Mouse (Mus musculus): ENCODE data around the gene Tmem143. TPM values are rescaled to one million over a fixed set of nuclear protein-coding genes. Genes with fewer than 3 reads are reported as not detected.
"Not testable (repeated sequence)": the region's sequence is repeated elsewhere in the genome, so short reads cannot be mapped to it uniquely, and the experiment has no call there.

Gene Tmem143
- polyA plus RNA-seq, 1 experiment from 2014 or later, result 5.6 TPM

- Histone ChIP-seq H3K27ac (ENCODE audit: low read length) (no peak overlapping the region), H3K36me3 (ENCODE audit: control insufficient read depth, insufficient read depth, low read length) (no peaks in the 10 kb centered on the region), H3K4me1 (replicated peaks; ENCODE audit: control insufficient read depth, insufficient read depth, low read length) (no peaks in the 10 kb centered on the region), H3K27me3 (ENCODE audit: control insufficient read depth, insufficient read depth, low read depth, low read length) (peaks cover 8% of the 10 kb centered on the region), H3K4me3 (ENCODE audit: low read length) (no peak overlapping the region), H3K9me3 (ENCODE audit: control insufficient read depth, low read length) (peaks cover 5% of the 10 kb centered on the region; the same call in 1 of the 2 replicates), H3K9ac (ENCODE audit: low read length) (no peak overlapping the region), H3K4me2 (ENCODE audit: low read depth, low read length) (no peak overlapping the region)
- no peak for ATAC-seq (ENCODE audit: low read depth)
- 19% methylated on average over 20 of the region's 23 CpGs for WGBS
Measured at GRCm38 (mm10) chr7:45928626-45929295, 32.0 kb downstream of the Tmem143 start.

GRCm38 (mm10) chr7:45929688-45930087 is 32.9 kb downstream of the Tmem143 start:
- Histone ChIP-seq H3K4me3 (ENCODE audit: low read length) (no peak overlapping the region), H3K9ac (ENCODE audit: low read length) (no peak overlapping the region), H3K4me2 (ENCODE audit: low read depth, low read length) (no peak overlapping the region), H3K4me1 (replicated peaks; ENCODE audit: control insufficient read depth, insufficient read depth, low read length) (no peaks in the 10 kb centered on the region), H3K27me3 (ENCODE audit: control insufficient read depth, insufficient read depth, low read depth, low read length) (peaks cover 8% of the 10 kb centered on the region), H3K27ac (ENCODE audit: low read length) (no peak overlapping the region), H3K9me3 (ENCODE audit: control insufficient read depth, low read length) (peaks cover 5% of the 10 kb centered on the region; the same call in 1 of the 2 replicates), H3K36me3 (ENCODE audit: control insufficient read depth, insufficient read depth, low read length) (no peaks in the 10 kb centered on the region)
- WGBS, result 95% methylated on average over 1 of the region's 1 CpGs
- ATAC-seq (ENCODE audit: low read depth), result no peak

- not testable (repeated sequence) for H3K36me3 ChIP-seq (ENCODE audit: control insufficient read depth, insufficient read depth, low read length); H3K27me3 ChIP-seq (ENCODE audit: control insufficient read depth, insufficient read depth, low read depth, low read length); H3K9ac ChIP-seq (ENCODE audit: low read length); H3K4me2 ChIP-seq (ENCODE audit: low read depth, low read length); ATAC-seq (ENCODE audit: low read depth); H3K4me3 ChIP-seq (ENCODE audit: low read length); H3K27ac ChIP-seq (ENCODE audit: low read length); H3K4me1 ChIP-seq (replicated peaks; ENCODE audit: control insufficient read depth, insufficient read depth, low read length); H3K9me3 ChIP-seq (ENCODE audit: control insufficient read depth, low read length)
- WGBS, result 79% methylated on average over 12 of the region's 12 CpGs
Measured at GRCm38 (mm10) chr7:45933766-45934165, 37.0 kb downstream of the Tmem143 start.

- Histone ChIP-seq H3K36me3 (ENCODE audit: control insufficient read depth, insufficient read depth, low read length) (no peaks in the 10 kb centered on the region), H3K27me3 (ENCODE audit: control insufficient read depth, insufficient read depth, low read depth, low read length) (no peaks in the 10 kb centered on the region), H3K4me3 (ENCODE audit: low read length) (no peak overlapping the region), H3K9me3 (ENCODE audit: control insufficient read depth, low read length) (peaks cover 5% of the 10 kb centered on the region; the same call in 1 of the 2 replicates), H3K27ac (ENCODE audit: low read length) (no peak overlapping the region), H3K4me2 (ENCODE audit: low read depth, low read length) (no peak overlapping the region), H3K9ac (ENCODE audit: low read length) (no peak overlapping the region), H3K4me1 (replicated peaks; ENCODE audit: control insufficient read depth, insufficient read depth, low read length) (no peaks in the 10 kb centered on the region)
- 18% methylated on average over 7 of the region's 7 CpGs for WGBS
- ATAC-seq (ENCODE audit: low read depth), result peak; percentile 57; the same call in 1 of the 2 replicates
Measured at GRCm38 (mm10) chr7:45935114-45935513, 38.4 kb downstream of the Tmem143 start.

GRCm38 (mm10) chr7:45939836-45940235 is 43.1 kb downstream of the Tmem143 start:
- no peaks in the 10 kb centered on the region for H3K4me1 ChIP-seq (replicated peaks; ENCODE audit: control insufficient read depth, insufficient read depth, low read length)
- no peak for ATAC-seq (ENCODE audit: low read depth)
- no peak overlapping the region for H3K27ac ChIP-seq (ENCODE audit: low read length)
- H3K4me2 ChIP-seq (ENCODE audit: low read depth, low read length), result no peak overlapping the region
- H3K9me3 ChIP-seq (ENCODE audit: control insufficient read depth, low read length), result no peaks in the 10 kb centered on the region
- WGBS, result 27% methylated on average over 2 of the region's 2 CpGs
- no peak overlapping the region for H3K9ac ChIP-seq (ENCODE audit: low read length)
- H3K4me3 ChIP-seq (ENCODE audit: low read length), result no peak overlapping the region
- H3K27me3 ChIP-seq (ENCODE audit: control insufficient read depth, insufficient read depth, low read depth, low read length), result no peaks in the 10 kb centered on the region
- no peaks in the 10 kb centered on the region for H3K36me3 ChIP-seq (ENCODE audit: control insufficient read depth, insufficient read depth, low read length)

DNA sequence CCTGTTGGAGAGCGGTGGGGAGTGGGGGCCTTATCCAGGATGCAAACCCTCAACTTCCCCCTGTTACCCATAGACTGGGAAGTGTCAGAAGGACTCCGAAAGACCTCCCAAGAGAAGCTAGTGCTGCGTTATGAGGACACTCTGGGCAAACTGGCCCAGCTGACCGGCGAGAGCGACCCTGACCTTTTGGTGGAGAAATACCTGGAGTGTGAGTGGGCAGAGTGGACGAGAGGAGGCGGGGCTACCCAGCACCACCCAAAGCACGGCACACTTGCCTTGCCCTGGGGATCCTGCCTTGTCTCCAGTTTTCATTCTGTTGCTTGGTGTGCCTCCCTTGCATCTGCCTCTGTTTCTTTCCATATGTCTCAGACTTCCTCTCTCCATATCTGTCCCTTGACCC is 45.2 kb downstream of the Tmem143 start:
- no peaks in the 10 kb centered on the region for H3K4me1 ChIP-seq (replicated peaks; ENCODE audit: control insufficient read depth, insufficient read depth, low read length)
- no peak for ATAC-seq (ENCODE audit: low read depth)
- 72% methylated on average over 9 of the region's 9 CpGs for WGBS
- no peaks in the 10 kb centered on the region for H3K36me3 ChIP-seq (ENCODE audit: control insufficient read depth, insufficient read depth, low read length)
- no peak overlapping the region for H3K4me2 ChIP-seq (ENCODE audit: low read depth, low read length)
- H3K9ac ChIP-seq (ENCODE audit: low read length), result no peak overlapping the region
- no peak overlapping the region for H3K27ac ChIP-seq (ENCODE audit: low read length)
- no peaks in the 10 kb centered on the region for H3K27me3 ChIP-seq (ENCODE audit: control insufficient read depth, insufficient read depth, low read depth, low read length)
- H3K4me3 ChIP-seq (ENCODE audit: low read length), result no peak overlapping the region
- H3K9me3 ChIP-seq (ENCODE audit: control insufficient read depth, low read length), result no peaks in the 10 kb centered on the region

DNA sequence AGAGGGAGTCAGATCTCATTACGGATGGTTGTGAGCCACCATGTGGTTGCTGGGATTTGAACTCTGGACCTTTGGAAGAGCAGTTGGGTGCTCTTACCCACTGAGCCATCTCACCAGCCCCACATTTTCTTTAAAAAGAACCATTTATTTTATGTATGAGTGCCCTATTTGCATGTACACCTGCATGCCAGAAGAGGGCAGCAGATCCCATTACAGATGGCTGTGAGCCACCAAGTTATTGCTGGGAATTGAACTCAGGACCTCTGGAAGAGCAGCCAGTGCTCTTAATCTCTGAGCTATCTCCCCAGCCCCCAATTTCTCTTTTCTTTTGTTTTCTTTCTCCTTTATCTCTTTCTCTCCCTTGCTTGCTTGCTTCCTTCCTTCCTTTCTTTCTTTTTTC is 46.5 kb downstream of the Tmem143 start:
- WGBS, result no CpG with 5 or more reads among the region's 1 CpGs
- not testable (repeated sequence) for H3K27me3 ChIP-seq (ENCODE audit: control insufficient read depth, insufficient read depth, low read depth, low read length); H3K36me3 ChIP-seq (ENCODE audit: control insufficient read depth, insufficient read depth, low read length); ATAC-seq (ENCODE audit: low read depth); H3K9me3 ChIP-seq (ENCODE audit: control insufficient read depth, low read length); H3K27ac ChIP-seq (ENCODE audit: low read length); H3K4me3 ChIP-seq (ENCODE audit: low read length); H3K4me2 ChIP-seq (ENCODE audit: low read depth, low read length); H3K4me1 ChIP-seq (replicated peaks; ENCODE audit: control insufficient read depth, insufficient read depth, low read length); H3K9ac ChIP-seq (ENCODE audit: low read length)

GRCm38 (mm10) chr7:45949061-45949460 is 52.3 kb downstream of the Tmem143 start:
- H3K9ac ChIP-seq (ENCODE audit: low read length), result no peak overlapping the region
- no peaks in the 10 kb centered on the region for H3K9me3 ChIP-seq (ENCODE audit: control insufficient read depth, low read length)
- H3K4me2 ChIP-seq (ENCODE audit: low read depth, low read length), result no peak overlapping the region
- WGBS, result 69% methylated on average over 4 of the region's 4 CpGs
- no peaks in the 10 kb centered on the region for H3K4me1 ChIP-seq (replicated peaks; ENCODE audit: control insufficient read depth, insufficient read depth, low read length)
- no peak overlapping the region for H3K27ac ChIP-seq (ENCODE audit: low read length)
- ATAC-seq (ENCODE audit: low read depth), result no peak
- no peaks in the 10 kb centered on the region for H3K36me3 ChIP-seq (ENCODE audit: control insufficient read depth, insufficient read depth, low read length)
- no peaks in the 10 kb centered on the region for H3K27me3 ChIP-seq (ENCODE audit: control insufficient read depth, insufficient read depth, low read depth, low read length)
- H3K4me3 ChIP-seq (ENCODE audit: low read length), result no peak overlapping the region

DNA sequence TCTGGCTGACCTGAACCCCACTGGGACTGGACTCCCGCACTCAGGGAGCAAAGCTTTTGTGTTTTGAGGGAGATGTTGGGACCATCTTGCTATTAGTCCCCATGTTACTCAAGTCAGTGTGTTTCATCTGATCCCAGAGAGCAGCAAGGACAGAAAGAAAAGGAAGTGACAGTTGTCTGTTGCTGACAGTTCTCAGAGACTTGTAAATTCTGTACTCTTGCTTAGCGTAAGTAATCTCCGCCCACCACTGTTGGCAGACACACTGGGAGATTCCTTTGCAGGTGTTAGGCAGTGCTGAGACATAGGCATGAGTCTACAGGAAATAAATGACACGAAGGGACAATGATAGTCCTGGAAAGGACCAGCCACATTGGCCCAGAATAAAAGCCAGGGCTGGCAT is 59.9 kb downstream of the Tmem143 start:
- no peak overlapping the region for H3K4me2 ChIP-seq (ENCODE audit: low read depth, low read length)
- H3K9me3 ChIP-seq (ENCODE audit: control insufficient read depth, low read length), result no peaks in the 10 kb centered on the region
- no peaks in the 10 kb centered on the region for H3K27me3 ChIP-seq (ENCODE audit: control insufficient read depth, insufficient read depth, low read depth, low read length)
- no peak overlapping the region for H3K9ac ChIP-seq (ENCODE audit: low read length)
- H3K4me1 ChIP-seq (replicated peaks; ENCODE audit: control insufficient read depth, insufficient read depth, low read length), result no peaks in the 10 kb centered on the region
- no peaks in the 10 kb centered on the region for H3K36me3 ChIP-seq (ENCODE audit: control insufficient read depth, insufficient read depth, low read length)
- H3K4me3 ChIP-seq (ENCODE audit: low read length), result no peak overlapping the region
- WGBS, result 48% methylated on average over 4 of the region's 4 CpGs
- ATAC-seq (ENCODE audit: low read depth), result no peak
- no peak overlapping the region for H3K27ac ChIP-seq (ENCODE audit: low read length)

All from lung, embryonic 16.5 days (tissue).